Mouse (Mus musculus) C2C12 (cell line): ENCODE measurements around the gene Fam229a.

Experiments used
- CTCF ChIP-seq: IDR thresholded peaks from one replicate; pipeline ENCODE4 v1.5.1; 2011; ENCODE audit not compliant: control insufficient read depth, insufficient read depth, insufficient read length
- FOSL1 ChIP-seq: IDR thresholded peaks from one replicate; pipeline ENCODE4 v1.8.0; 2011; ENCODE audit warnings: mild to moderate bottlenecking, low read length; ENCODE audit not compliant: poor library complexity, insufficient read depth, severe bottlenecking
- MAX ChIP-seq: IDR thresholded peaks from one replicate; pipeline ENCODE4 v1.6.1; 2011; ENCODE audit warnings: mild to moderate bottlenecking, control low read depth
- USF1 ChIP-seq: IDR thresholded peaks from one replicate; pipeline ENCODE4 v1.6.1; 2011; ENCODE audit warnings: low read depth, mild to moderate bottlenecking, control low read depth, moderate library complexity

DNA sequence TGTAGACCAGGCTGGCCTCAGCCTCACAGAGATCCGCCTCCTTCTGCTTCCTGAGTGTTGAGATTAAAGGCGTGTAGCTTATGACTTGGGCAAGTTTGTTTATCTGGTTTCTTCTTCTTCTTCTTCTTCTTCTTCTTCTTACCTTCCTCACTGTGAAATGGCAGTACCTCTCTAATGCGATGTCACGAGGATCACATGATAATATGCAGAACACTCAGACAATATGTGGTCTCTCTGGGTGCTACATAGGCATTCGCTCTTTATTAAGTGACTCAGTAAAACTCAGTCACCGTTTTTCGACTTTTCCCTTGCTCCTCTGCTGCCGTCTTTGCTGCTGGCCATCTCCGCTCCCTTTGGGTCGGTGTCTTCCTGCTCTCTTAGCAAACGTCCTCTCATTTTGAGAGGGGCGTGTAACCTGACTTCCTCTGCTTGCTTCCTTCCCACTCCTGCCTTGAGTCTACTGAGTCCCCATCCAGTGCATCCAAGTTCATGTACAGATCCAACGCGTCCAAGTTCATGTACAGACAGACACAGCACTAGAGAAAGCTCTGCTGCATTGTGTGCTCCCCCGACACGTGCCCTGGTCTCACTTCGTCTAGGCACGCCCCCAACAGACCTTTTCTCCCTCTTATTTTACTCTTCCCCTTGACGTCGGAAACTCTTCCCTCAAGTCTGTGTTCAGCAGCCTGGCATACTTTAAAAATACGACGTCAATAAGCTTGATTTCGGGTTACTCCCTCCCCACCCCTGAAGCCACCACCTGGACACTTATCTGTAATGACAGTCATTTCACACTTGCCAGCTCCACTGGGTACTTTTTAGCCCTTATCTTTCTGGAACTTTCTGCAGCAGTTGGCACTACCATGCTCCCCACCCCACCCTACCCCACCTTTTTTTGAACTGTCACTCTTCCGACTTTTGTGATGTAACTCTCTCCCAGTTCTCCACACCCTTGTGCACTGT is 27.6 kb upstream of the Fam229a start:
- TF ChIP-seq CTCF (no peak), MAX (no peak), USF1 (no peak), FOSL1 (no peak)
